Mouse (Mus musculus) intestine, postnatal 0 days (tissue): ENCODE measurements at regions not wholly inside any gene's neighbourhood (a gene's known extent, or its start where the extent isn't known, plus 50 kb on each side); places are given as distances from the start of the nearest gene placed in this dataset.

Experiments
- ATAC-seq: fragments of 200-750 bp; cut with Nextera tagmentation; 2 replicates; pipeline ENCODE4 v1.8.0; 2017; ENCODE audit warnings: mild to moderate bottlenecking, moderate TSS enrichment, moderate library complexity
- H3K27ac ChIP-seq: fragments of 300-500 bp; sonication (generic); 2 replicates; pipeline ENCODE4 v1.5.1; 2014; ENCODE audit warnings: mild to moderate bottlenecking, low read depth, low read length, moderate library complexity
- H3K27me3 ChIP-seq: fragments of 300-500 bp; sonication (generic); replicated peaks from 2 replicates; pipeline ENCODE4 v1.6.1; 2014; ENCODE audit warnings: low read length, mixed read lengths; ENCODE audit not compliant: control insufficient read depth, insufficient read depth
- H3K36me3 ChIP-seq: fragments of 300-500 bp; sonication (generic); 2 replicates; pipeline ENCODE4 v1.6.1; 2014; ENCODE audit warnings: mild to moderate bottlenecking, moderate library complexity; ENCODE audit not compliant: control insufficient read depth, insufficient read depth
- H3K4me1 ChIP-seq: fragments of 300-500 bp; sonication (generic); replicated peaks from 2 replicates; pipeline ENCODE4 v1.6.1; 2014; ENCODE audit warnings: antibody characterized with exemption, low read length, mixed read lengths; ENCODE audit not compliant: control insufficient read depth, insufficient read depth
- H3K4me2 ChIP-seq: fragments of 300-500 bp; sonication (generic); replicated peaks from 2 replicates; pipeline ENCODE4 v1.6.1; 2014; ENCODE audit warnings: low read depth, mild to moderate bottlenecking, moderate library complexity
- H3K4me3 ChIP-seq: fragments of 300-500 bp; sonication (generic); 2 replicates; pipeline ENCODE4 v1.5.1; 2014; ENCODE audit warnings: low read depth, low read length
- H3K9ac ChIP-seq: fragments of 300-500 bp; sonication (generic); 2 replicates; pipeline ENCODE4 v1.6.1; 2014; ENCODE audit warnings: mild to moderate bottlenecking, low read depth, low read length
- H3K9me3 ChIP-seq: fragments of 300-500 bp; sonication (generic); 2 replicates; pipeline ENCODE4 v1.6.1; 2016; ENCODE audit warnings: mixed run types; ENCODE audit not compliant: control insufficient read depth
- CTCF ChIP-seq: sonication (generic); IDR thresholded peaks from 2 replicates; pipeline ENCODE4 v1.5.1; 2016; ENCODE audit warnings: low read depth, mild to moderate bottlenecking, control low read depth, antibody characterized with exemption, moderate library complexity
- WGBS: fragments of 180-500 bp; shearing (Covaris S2); extraction: QIAGEN DNeasy Blood & Tissue Kit; methylation state at CpG from one replicate; pipeline ENCODE4 v1.1.7; 2014; 5-methylcytosine and 5-hydroxymethylcytosine counted together

DNA sequence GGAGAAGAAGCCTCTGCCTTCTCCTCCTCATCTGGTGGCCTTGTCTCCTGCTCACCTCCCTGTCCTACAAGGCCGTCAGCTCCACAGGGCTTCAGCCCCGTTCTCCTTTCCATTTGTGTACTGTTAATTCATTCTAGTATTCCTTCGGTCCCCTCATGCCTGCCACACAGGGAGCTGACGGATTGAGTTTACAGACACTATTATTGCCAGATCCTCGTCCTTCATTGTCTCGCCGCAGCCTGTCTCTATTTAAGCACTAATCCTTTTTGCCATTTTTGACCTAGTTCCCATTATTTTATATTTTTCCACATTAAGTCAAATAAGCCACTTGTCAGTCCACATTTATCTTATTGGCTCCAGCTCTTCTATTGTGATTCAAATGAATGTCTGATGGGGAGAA, 64.2 kb upstream of the Cd180 start:
- no peak for TF ChIP-seq CTCF
- H3K4me3 ChIP-seq = no peak overlapping the region
- WGBS = 85% methylated on average over 7 of the region's 7 CpGs
- no peaks in the 10 kb centered on the region for H3K9me3 ChIP-seq
- ATAC-seq = no peak
- no peaks in the 10 kb centered on the region for H3K36me3 ChIP-seq
- no peak overlapping the region for H3K4me2 ChIP-seq
- no peak overlapping the region for H3K9ac ChIP-seq
- no peak overlapping the region for H3K27ac ChIP-seq
- no peaks in the 10 kb centered on the region; the same call in 1 of the 2 replicates for H3K4me1 ChIP-seq
- no peaks in the 10 kb centered on the region for H3K27me3 ChIP-seq

DNA sequence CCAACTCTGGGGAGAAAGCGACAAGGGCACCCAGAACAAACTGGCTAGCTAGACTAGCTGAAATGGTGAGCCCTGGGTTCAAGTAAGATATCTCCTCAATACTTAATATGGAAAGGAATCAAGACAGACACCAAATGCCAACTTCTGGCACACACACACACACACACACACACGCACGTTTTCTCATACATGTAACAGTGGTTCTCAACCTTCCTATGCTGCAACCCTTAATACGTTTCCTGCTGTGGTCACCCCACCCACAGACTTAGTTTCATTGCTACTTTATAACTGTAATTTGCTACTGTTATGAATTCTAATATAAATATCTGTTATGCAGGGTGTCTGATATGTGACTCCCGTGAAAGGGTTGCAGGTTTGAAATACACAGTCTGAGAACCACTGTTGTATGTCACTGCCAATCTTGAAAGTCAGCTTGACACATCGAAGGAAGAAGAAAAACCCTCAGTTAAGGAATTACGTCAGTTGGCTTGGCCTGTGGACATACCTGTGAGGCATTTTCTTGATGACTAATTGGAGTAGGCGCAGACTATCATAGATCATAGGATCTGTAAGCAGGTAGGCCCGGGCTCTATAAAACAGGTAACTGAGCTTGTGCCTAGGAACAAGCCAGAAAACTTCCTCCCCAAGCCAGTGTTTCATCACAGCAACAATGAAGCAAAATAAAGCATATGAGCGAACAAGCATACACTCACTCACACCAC, 59.0 kb upstream of the Cd180 start:
- no peak overlapping the region for H3K4me3 ChIP-seq
- no peak overlapping the region for H3K9ac ChIP-seq
- no peak for ATAC-seq
- H3K27me3 ChIP-seq = no peaks in the 10 kb centered on the region
- TF ChIP-seq CTCF = no peak
- no peaks in the 10 kb centered on the region for H3K4me1 ChIP-seq
- no peak overlapping the region for H3K4me2 ChIP-seq
- 87% methylated on average over 10 of the region's 10 CpGs for WGBS
- H3K27ac ChIP-seq = no peak overlapping the region
- H3K9me3 ChIP-seq = no peaks in the 10 kb centered on the region
- H3K36me3 ChIP-seq = no peaks in the 10 kb centered on the region

DNA sequence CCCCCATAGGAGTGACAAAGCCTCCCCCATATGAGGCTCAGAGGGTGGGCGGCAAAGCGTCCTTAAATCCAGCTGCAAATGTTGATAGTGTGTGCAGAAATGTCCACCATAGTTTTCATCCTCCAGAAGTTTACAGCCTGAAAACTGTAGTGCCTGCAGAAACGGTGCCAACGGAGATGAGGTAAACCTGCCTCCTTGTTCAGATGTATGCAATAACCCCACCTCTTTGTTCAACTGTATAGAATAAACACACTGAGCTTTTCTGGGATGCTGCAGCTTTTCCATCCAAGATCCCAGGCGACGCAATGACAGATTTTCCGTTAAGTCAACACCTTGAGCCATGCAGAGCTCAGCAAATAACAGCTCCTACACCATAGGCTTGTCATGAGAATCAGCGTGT, 57.3 kb upstream of the Cd180 start:
- Histone ChIP-seq H3K4me3 (no peak overlapping the region), H3K36me3 (no peaks in the 10 kb centered on the region), H3K27ac (no peak overlapping the region), H3K9me3 (no peaks in the 10 kb centered on the region), H3K4me2 (no peak overlapping the region), H3K27me3 (no peaks in the 10 kb centered on the region), H3K4me1 (no peaks in the 10 kb centered on the region), H3K9ac (no peak overlapping the region)
- no peak for TF ChIP-seq CTCF
- no peak for ATAC-seq
- WGBS = 65% methylated on average over 8 of the region's 8 CpGs

DNA sequence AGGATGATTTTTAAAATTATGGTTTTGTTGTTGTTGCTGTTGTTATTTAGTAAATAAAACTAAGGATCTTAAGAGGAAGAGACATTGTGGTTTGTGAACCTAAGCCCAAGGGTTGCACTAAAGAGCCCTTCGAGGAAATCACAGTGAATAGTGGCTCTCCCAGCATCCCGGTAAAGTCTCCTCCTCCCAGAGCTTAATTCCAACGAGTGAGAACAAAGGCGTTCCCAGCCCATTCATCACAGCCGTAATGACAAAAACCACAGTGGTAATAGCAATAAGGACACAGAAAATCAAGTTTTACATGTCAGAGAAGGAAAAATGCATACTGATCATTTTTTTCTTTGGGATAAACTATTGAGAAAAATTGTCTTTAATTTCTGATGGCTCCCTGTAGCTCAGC, 56.3 kb upstream of the Cd180 start:
- no peak for ATAC-seq
- Histone ChIP-seq H3K9me3 (no peaks in the 10 kb centered on the region), H3K9ac (no peak overlapping the region), H3K4me1 (no peaks in the 10 kb centered on the region), H3K36me3 (no peaks in the 10 kb centered on the region), H3K4me2 (no peak overlapping the region), H3K4me3 (no peak overlapping the region), H3K27ac (no peak overlapping the region), H3K27me3 (no peaks in the 10 kb centered on the region)
- TF ChIP-seq CTCF = no peak
- 44% methylated on average over 5 of the region's 5 CpGs for WGBS

DNA sequence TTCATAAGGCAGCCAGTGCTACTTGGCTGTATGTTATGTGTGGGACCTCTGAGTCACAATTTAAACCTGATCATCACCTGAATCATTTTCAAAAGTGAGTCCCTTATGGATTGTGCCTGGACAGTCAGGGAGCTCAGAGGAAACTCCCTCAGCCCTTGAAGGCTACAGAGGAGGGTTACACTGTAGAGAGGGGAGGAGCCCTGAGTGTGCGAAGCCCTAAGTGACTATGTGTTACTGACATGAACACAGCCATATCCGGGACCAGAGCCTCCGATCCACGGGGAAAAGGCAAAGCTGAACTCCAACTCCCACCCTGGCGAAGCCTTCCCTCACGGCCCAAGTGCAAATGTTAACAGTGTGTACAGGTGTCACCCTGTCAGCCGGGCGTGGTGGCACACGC, 53.7 kb upstream of the Cd180 start:
- 82% methylated on average over 9 of the region's 9 CpGs for WGBS

DNA sequence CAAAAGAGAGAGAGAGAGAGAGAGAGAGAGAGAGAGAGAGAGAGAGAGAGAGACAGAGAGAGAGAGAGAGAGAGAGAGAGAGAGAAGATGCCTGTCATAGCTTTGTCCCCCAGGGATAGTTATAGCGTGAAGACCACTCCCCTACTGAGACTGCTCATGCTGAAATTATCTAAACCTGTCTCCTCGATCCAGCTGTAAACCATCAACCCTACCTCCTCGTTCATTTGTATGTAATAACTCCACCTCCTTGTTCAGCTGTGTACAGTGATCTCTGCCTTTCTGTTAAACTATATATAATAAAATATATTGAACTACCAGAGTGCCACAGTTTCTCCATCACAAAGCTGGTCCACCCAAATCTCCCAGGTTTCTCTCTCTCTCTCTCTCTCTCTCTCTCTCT, 53.2 kb upstream of the Cd180 start:
- no peak overlapping the region for H3K4me3 ChIP-seq
- no peak overlapping the region for H3K27ac ChIP-seq
- no peaks in the 10 kb centered on the region for H3K9me3 ChIP-seq
- H3K27me3 ChIP-seq = no peaks in the 10 kb centered on the region
- 53% methylated on average over 3 of the region's 3 CpGs for WGBS
- no peaks in the 10 kb centered on the region for H3K4me1 ChIP-seq
- no peak for TF ChIP-seq CTCF
- H3K9ac ChIP-seq = no peak overlapping the region
- H3K4me2 ChIP-seq = no peak overlapping the region
- ATAC-seq = no peak
- H3K36me3 ChIP-seq = no peaks in the 10 kb centered on the region

More for the DNA sequence above, 53.7 kb upstream of the Cd180 start:
- no peak overlapping the region for H3K4me2 ChIP-seq
- no peak for ATAC-seq
- TF ChIP-seq CTCF = no peak
- H3K36me3 ChIP-seq = no peaks in the 10 kb centered on the region
- H3K4me1 ChIP-seq = no peaks in the 10 kb centered on the region
- H3K9ac ChIP-seq = no peak overlapping the region
- H3K4me3 ChIP-seq = no peak overlapping the region
- H3K27me3 ChIP-seq = no peaks in the 10 kb centered on the region
- no peak overlapping the region for H3K27ac ChIP-seq
- no peaks in the 10 kb centered on the region for H3K9me3 ChIP-seq
